Comparison of ENCODE assay signal across 20 mouse cellular contexts in genomic region chr2:112264364-112264763, GRCm38 (mm10). TPM values are rescaled to one million over a fixed set of nuclear protein-coding genes. Genes with fewer than 3 reads are reported as not detected.
"Had no signal": no experiment of that assay in that cellular context is flagged by ENCODE, and none has a peak within 500 bp of the region (broad histone marks: within the 10 kb centered on the region; RNA-seq: fewer than 3 reads in every experiment).

No protein-coding gene starts in this region.

- H3K9me3 ChIP-seq: limb, embryonic 12.5 days; megakaryocyte, embryonic 14.5 days; midbrain, embryonic 12.5 days; stomach, embryonic 15.5 days had no signal

- H3K27me3 ChIP-seq: limb, embryonic 12.5 days; megakaryocyte, embryonic 14.5 days; midbrain, embryonic 12.5 days; stomach, embryonic 15.5 days had no signal

- H3K27ac ChIP-seq: limb, embryonic 12.5 days; macrophage; midbrain, embryonic 12.5 days; stomach, embryonic 15.5 days had no signal

- H3K9ac ChIP-seq: limb, embryonic 12.5 days; midbrain, embryonic 12.5 days; stomach, embryonic 15.5 days had no signal

- H3K36me3 ChIP-seq: limb, embryonic 12.5 days; midbrain, embryonic 12.5 days; stomach, embryonic 15.5 days had no signal

- DNase-seq: kidney, adult 2 months; kidney, postnatal 25 days; lung, embryonic 14.5 days; lung, postnatal 10 days; right cerebral cortex, postnatal 14 days; thymus, adult 2 months; thymus, postnatal 25 days had no signal

RNA-seq across cellular contexts. Expression of gene Gm21985, which starts 1.8 kb away (rescaled TPM):
- total RNA-seq: liver, adult 2 months had no signal
- polyA plus RNA-seq: kidney, adult 2 months; kidney, embryonic 16.5 days; limb, embryonic 12.5 days; liver, adult 2 months; lung, embryonic 14.5 days; midbrain, embryonic 12.5 days; neural tube, embryonic 14.5 days; spleen, adult 2 months; stomach, embryonic 15.5 days; testis, adult 2 months; thymus, adult 2 months had no signal

RNA-seq across cellular contexts. Expression of gene Nutm1, which starts 5.3 kb away (rescaled TPM):
- total RNA-seq: layer of hippocampus, postnatal 10 days; liver, adult 2 months had no signal
- polyA plus RNA-seq: liver, adult 2 months; macrophage; midbrain, embryonic 12.5 days; midbrain, embryonic 16.5 days; neural tube, embryonic 14.5 days; spleen, adult 2 months; urinary bladder, adult 2 months had no signal
